Mouse (Mus musculus): ENCODE measurements around the gene Wnt5b. TPM values are rescaled to one million over a fixed set of nuclear protein-coding genes. Genes with fewer than 3 reads are reported as not detected.

The Wnt5b gene
- polyA plus RNA-seq, 1 experiment from 2014 or later = 2.3 TPM

GRCm38 (mm10) chr6:119386821-119387220, 157.3 kb downstream of the Wnt5b start:
- peak overlapping the region; percentile 80; the same call in 1 of the 2 replicates for H3K4me2 ChIP-seq
- H3K27me3 ChIP-seq (replicated peaks) = no peaks in the 10 kb centered on the region
- no peak for ATAC-seq (replicated peaks)
- peak overlapping the region; percentile 10 for H3K4me3 ChIP-seq
- WGBS = 83% methylated on average over 1 of the region's 1 CpGs
- H3K36me3 ChIP-seq (replicated peaks) = no peaks in the 10 kb centered on the region
- peaks cover 33% of the 10 kb centered on the region for H3K4me1 ChIP-seq
- no peak overlapping the region for H3K27ac ChIP-seq
- H3K9me3 ChIP-seq = no peaks in the 10 kb centered on the region
- H3K9ac ChIP-seq = 0 out of 2 replicates have a peak overlapping the region, but pooled peaks have one; percentile 1

- peaks cover 33% of the 10 kb centered on the region for H3K4me1 ChIP-seq
- no peaks in the 10 kb centered on the region for H3K36me3 ChIP-seq (replicated peaks)
- H3K4me3 ChIP-seq = no peak overlapping the region
- no peak overlapping the region for H3K27ac ChIP-seq
- H3K4me2 ChIP-seq = no peak overlapping the region
- H3K9me3 ChIP-seq = no peaks in the 10 kb centered on the region
- no peak overlapping the region for H3K9ac ChIP-seq
- H3K27me3 ChIP-seq (replicated peaks) = no peaks in the 10 kb centered on the region
- no peak for ATAC-seq (replicated peaks)
- WGBS = 94% methylated on average over 4 of the region's 4 CpGs
These were observed 157.7 kb downstream of the Wnt5b start for GRCm38 (mm10) chr6:119386421-119386820.

GRCm38 (mm10) chr6:119385668-119386067, 158.5 kb downstream of the Wnt5b start:
- Histone ChIP-seq H3K36me3 (replicated peaks) (no peaks in the 10 kb centered on the region), H3K4me3 (no peak overlapping the region), H3K9ac (no peak overlapping the region), H3K27me3 (replicated peaks) (no peaks in the 10 kb centered on the region), H3K9me3 (no peaks in the 10 kb centered on the region), H3K4me2 (no peak overlapping the region), H3K4me1 (peaks cover 33% of the 10 kb centered on the region), H3K27ac (no peak overlapping the region)
- WGBS = 94% methylated on average over 1 of the region's 1 CpGs
- ATAC-seq (replicated peaks) = no peak

Other genes starting within 250 kb of the Wnt5b start
- 10.6 and 12.7 TPM in 2 replicates for gene Lrtm2, start 213.6 kb downstream of the Wnt5b start, polyA plus RNA-seq (2015; fragmentation: Nextera tagmentation; extraction: Ambion mirVana)
- gene Adipor2, start 126.6 kb downstream of the Wnt5b start, polyA plus RNA-seq (2015; fragmentation: Nextera tagmentation; extraction: Ambion mirVana) = 39.2 and 39.3 TPM in 2 replicates
- 2.4 and 2.5 TPM in 2 replicates for gene Fbxl14, start 64.7 kb downstream of the Wnt5b start, polyA plus RNA-seq (2015; fragmentation: Nextera tagmentation; extraction: Ambion mirVana)